Mouse (Mus musculus) gastrocnemius, adult 8-10 months (tissue): ENCODE results near the gene Sirt5. TPM values are rescaled to one million over a fixed set of nuclear protein-coding genes. Genes with fewer than 3 reads are reported as not detected.
A peak's percentile ranks its signal among the peaks of the same experiment; 100 is the strongest.

Experiments used
- DNase-seq, 2 experiments: peaks; one replicate each; pipeline ENCODE4 v3.0.0; 2022; ENCODE audit warnings: low spot score in 2 of 2
- total RNA-seq, 4 experiments: library from RNA; stranded (reverse); gene quantifications; 2 replicates each; pipeline ENCODE4 v1.2.4; 2022

Gene Sirt5
- total RNA-seq, 4 experiments from 2014 or later = 14.9 to 22.6 (median 17.1) TPM

DNA sequence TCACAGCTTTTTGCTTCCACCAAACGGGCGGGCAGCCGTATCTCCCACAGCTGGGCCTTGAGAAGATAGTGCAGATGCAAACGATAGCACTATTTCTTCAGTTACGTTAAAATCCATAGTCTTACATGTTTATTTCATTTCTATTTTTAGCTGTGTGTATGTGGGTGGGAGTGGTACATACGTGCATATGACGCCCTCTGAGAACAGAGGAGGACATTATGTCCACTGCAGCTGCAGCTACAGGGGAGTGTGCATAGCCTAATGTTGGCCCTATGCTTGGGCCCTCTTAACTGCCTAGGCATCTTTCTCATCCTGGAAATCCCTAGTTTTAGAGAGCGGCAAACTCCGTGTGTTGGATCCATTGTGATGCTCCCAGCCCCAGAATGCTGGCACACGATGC is 8.9 kb downstream of the Sirt5 start:
- no peak for DNase-seq

- DNase-seq = no peak
These were observed 9.7 kb downstream of the Sirt5 start for GRCm38 (mm10) chr13:43374918-43375432.

DNA sequence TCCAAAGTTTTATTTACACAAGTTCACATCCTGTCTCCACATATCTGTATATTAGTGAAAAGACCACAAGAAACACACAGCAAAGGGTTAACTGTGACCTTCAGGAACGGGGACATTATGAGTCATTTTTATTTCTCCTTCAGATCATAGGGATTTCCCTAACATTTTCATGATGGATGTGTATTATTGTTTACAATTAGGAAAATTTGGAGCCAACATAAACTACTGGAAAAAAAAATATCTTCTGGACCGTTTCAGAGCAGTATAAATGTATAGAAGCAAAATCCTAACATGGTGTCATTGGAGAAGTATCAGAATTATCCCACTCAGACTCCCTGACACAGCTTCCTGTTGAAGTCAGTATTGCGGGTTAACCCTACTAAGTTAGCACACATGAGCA is 14.7 kb downstream of the Sirt5 start:
- DNase-seq = no peak

DNA sequence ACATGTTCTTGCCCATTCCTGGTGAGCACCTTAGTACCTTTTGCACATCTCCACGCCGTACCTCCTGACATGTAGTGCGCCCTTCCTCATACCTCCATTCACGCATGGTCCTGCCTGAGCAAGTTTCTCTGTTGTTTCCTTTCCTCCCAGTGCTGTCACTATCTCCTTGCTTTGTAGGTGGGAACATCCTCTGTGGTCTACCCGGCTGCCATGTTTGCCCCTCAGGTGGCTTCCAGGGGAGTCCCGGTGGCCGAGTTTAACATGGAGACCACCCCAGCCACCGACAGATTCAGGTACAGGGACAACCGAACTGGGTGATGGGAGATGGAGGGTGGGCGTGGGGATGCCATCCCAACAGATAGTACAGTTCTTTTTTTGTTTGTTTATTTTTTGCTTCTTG is 20.0 kb downstream of the Sirt5 start:
- no peak for DNase-seq

DNA sequence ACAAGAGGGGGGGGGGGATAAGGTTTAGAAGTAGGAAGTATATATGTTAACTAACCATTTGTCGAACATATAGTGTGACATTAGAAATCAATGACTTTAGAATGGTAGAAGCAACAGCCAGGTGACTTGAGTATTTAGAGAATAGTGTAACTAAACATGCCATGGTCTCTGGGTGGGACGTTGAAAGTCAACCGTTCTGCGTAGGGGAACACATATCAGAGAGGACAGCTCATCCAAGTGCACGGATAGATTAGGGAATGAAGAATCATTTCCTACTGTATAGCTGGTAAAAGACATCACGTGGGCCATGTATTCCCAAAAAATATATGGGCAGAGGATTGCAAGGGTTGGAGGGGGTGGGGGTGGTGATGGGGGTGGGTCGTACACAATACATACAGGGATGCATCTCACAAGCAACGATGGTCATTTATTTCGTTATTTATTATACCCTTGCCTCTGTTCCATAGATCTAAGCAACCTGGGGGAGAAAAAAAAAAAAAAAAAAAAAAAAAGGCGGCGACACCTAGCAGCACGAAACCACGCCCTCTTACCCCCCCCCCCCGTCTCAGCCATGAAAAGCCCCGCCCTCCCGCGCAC is 32.5 kb downstream of the Sirt5 start:
- no peak for DNase-seq

- DNase-seq = peak; percentile 88 to 91
These were observed 33.2 kb downstream of the Sirt5 start, which contains the start of gene Nol7 for GRCm38 (mm10) chr13:43398297-43399080. TSS of gene Nol7 (plus strand) at chr13:43398390.

DNA sequence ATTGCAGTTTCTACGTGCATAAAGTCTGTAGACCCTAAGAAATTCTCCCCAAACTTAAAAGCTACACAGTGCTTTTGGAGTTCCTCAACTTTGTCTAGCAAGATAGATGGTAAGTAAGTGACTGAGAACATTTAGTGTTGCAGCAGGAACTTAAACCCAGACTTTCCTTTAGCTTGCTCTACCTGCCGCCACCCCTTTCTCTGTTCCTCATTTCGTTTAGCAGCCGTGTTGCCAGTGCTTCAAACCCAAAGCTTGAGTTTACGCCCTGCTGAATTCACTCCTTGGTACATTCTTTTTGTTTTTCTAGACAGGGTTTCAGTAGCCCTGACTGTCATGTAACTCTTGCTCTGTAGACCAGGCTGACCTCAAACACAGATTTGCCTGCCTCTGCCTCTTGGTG is 34.3 kb downstream of the Sirt5 start:
- no peak for DNase-seq

GRCm38 (mm10) chr13:43412311-43412710 is 47.0 kb downstream of the Sirt5 start:
- no peak for DNase-seq

DNA sequence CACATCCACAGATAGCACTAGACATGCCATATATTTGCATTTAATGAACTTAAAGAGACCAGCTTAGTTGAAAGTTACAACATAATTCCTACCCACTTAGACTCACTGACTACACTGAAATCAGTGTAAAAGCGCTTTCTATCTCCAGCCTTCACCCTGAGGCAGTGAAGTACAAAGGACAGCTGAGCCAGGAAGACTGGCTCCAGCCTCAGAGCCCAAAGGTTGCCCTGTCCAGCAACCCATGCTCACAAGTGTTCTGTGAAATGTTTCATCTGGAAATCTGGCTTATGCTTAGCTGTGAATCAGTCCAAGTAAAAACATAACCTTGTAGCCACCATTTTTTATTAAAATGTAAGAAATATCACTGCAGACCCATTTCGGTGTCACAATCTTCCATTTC is 48.3 kb downstream of the Sirt5 start:
- no peak for DNase-seq

GRCm38 (mm10) chr13:43415249-43415648 is 50.0 kb downstream of the Sirt5 start:
- DNase-seq = no peak

DNA sequence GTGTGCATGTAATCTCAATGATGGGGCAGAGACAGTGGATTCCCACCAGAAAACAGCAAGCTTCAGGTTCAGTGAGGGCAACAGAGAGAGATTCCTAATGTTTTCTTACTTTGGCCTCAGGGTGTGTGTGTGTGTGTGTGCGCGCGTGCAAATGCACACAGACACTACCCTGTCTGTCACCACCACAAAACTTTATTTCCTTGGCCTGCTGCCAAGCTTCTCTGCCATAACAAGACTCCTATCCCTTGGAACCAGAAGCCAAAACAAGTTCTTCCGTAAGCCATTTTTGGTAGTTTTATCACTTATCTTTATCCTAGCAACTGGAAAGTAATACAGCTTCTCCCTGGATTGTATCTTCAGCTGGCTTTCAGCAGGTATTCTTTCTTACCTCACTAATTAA is 63.1 kb downstream of the Sirt5 start:
- DNase-seq = no peak

DNA sequence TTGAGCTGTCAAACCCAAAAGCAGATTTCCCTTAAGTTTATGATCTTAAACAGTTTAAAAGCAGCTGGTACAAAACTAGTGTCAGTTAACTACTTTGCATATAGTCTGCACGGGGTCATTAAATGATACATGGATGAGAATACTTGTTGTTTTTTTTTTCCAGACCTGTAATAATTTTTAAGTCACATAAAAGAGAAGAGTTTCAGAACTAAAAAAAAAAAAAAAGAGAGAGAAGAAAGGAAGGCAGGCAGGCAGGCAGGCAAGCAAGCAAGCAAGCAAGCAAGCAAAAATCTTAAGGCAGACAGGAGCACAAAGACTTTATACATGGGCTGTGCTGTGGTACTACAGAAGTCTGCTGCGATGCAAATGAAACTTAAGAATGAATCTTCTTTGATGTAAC is 68.1 kb downstream of the Sirt5 start:
- DNase-seq = no peak

DNA sequence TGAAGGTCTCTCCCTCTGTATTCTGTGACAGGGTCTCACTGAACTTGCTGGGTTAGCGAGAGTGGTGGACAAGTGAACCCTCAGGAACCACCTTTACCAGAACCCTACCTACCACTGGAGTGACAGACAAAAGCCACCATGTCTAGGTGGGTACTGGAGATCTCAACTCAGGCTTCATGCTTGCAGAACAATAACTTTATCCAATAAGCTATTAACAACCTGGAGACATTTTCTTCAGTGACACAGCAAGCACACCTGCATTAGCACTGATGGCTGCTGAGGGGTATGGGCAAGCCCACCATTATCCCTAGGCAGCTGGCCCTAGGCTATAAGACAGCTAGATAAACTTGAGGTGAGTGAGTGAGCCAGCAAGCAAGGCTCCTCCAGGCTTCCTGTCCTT is 75.1 kb downstream of the Sirt5 start:
- no peak for DNase-seq

DNA sequence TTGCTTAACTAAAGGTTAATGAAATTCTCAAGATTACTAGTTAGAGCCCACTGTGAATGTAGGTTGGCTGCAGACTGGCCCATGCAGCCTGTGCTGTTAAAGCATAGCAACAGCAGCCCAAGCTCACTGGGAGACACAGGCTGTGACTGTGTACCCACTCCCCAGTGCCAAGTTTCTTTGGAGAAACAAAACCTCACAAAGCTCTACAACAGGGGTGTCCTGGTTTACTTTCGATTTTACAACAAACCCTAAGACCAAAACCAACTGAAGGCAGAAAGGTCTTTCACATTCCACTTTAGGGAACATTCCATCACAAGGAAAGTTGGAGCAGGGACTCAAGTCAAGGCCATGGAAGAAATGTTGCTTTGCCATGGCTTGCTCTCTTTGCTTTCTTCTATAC is 77.3 kb downstream of the Sirt5 start:
- no peak for DNase-seq

DNA sequence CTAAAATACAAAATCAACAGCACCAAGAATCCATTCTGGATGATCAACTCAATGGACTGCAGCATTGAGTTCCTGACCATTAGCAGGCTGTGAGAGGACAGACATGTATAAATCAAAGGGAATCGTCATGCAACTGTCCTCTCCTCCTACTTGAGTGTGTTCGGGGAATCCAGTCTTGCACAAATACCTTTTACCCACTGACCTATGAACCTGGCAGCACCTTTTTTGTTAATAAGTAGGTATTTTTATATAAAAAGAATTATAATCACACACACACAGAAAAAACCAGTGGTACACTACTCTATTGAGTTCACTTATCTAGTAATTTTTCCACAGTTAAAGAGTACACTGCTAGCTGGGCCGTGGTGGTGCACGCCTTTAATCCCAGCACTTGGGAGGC is 78.4 kb downstream of the Sirt5 start:
- no peak for DNase-seq

DNA sequence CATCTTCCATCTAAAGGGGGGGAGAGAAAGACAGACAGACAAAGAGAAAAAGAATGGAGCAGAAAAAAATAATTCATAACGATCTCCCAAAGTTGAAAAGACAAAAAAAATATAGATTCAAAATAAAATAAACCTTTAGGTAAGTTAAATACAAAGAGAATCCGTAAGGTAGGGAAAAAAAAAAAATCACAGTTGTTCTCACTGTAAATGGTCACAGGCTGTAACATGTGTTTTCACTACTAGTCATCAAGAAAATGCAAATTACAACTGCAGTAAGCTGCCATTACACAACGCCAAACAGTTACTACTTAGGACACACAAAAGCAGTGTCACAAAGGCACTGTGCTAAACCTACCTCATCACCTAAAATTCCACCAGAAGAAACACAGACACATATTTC is 79.4 kb downstream of the Sirt5 start:
- no peak for DNase-seq

Other genes with a start within 250 kb of the Sirt5 start
- gene Tbc1d7, start 194.0 kb upstream of the Sirt5 start, total RNA-seq = 10 to 100 TPM; 22.8 to 26.1 (median 25.0) TPM
- 1 to 10 TPM; 3.6 to 4.9 (median 4.3) TPM for gene Gfod1, start 61.3 kb upstream of the Sirt5 start, total RNA-seq
- 100 to 1,000 TPM in 3 of 4 experiments, 10 to 100 TPM in 1; 97.0 to 134 (median 111) TPM for gene Nol7, start 32.9 kb downstream of the Sirt5 start, total RNA-seq
- 10 to 100 TPM; 38.0 to 44.9 (median 43.3) TPM for gene Ranbp9, start 115.8 kb downstream of the Sirt5 start, total RNA-seq
- gene Mcur1, start 194.7 kb downstream of the Sirt5 start, total RNA-seq = 10 to 100 TPM; 25.5 to 34.6 (median 30.2) TPM